Mouse (Mus musculus): ENCODE measurements at regions not wholly inside any gene's neighbourhood (a gene's known extent, or its start where the extent isn't known, plus 50 kb on each side); places are given as distances from the start of the nearest gene placed in this dataset.

GRCm38 (mm10) chr5:119553469-119553868 is 117.0 kb upstream of the Tbx3 start:
- no peak for TF ChIP-seq CTCF (IDR thresholded peaks at IDR 0.05; ENCODE audit: low read depth)
- 51% methylated on average over 5 of the region's 5 CpGs for WGBS
- Histone ChIP-seq H3K4me3 (ENCODE audit: low read depth, low read length) (no peak overlapping the region), H3K4me1 (replicated peaks; ENCODE audit: control insufficient read depth, insufficient read depth, low read length) (no peaks in the 10 kb centered on the region), H3K4me2 (replicated peaks; ENCODE audit: low read depth) (no peak overlapping the region), H3K9me3 (ENCODE audit: control insufficient read depth) (no peaks in the 10 kb centered on the region), H3K36me3 (ENCODE audit: control insufficient read depth, insufficient read depth) (no peaks in the 10 kb centered on the region), H3K9ac (ENCODE audit: low read depth, low read length) (no peak overlapping the region), H3K27ac (ENCODE audit: low read depth, low read length) (no peak overlapping the region), H3K27me3 (replicated peaks; ENCODE audit: control insufficient read depth, insufficient read depth, low read length) (no peaks in the 10 kb centered on the region)
- ATAC-seq: no peak

GRCm38 (mm10) chr5:119557071-119557470 is 113.4 kb upstream of the Tbx3 start:
- Histone ChIP-seq H3K9ac (ENCODE audit: low read depth, low read length) (no peak overlapping the region), H3K27me3 (replicated peaks; ENCODE audit: control insufficient read depth, insufficient read depth, low read length) (no peaks in the 10 kb centered on the region), H3K27ac (ENCODE audit: low read depth, low read length) (no peak overlapping the region), H3K4me2 (replicated peaks; ENCODE audit: low read depth) (no peak overlapping the region), H3K36me3 (ENCODE audit: control insufficient read depth, insufficient read depth) (no peaks in the 10 kb centered on the region), H3K4me1 (replicated peaks; ENCODE audit: control insufficient read depth, insufficient read depth, low read length) (no peaks in the 10 kb centered on the region), H3K9me3 (ENCODE audit: control insufficient read depth) (0 out of 2 replicates have a peak, but pooled peaks cover 3% of the 10 kb centered on the region), H3K4me3 (ENCODE audit: low read depth, low read length) (no peak overlapping the region)
- no peak for TF ChIP-seq CTCF (IDR thresholded peaks at IDR 0.05; ENCODE audit: low read depth)
- no peak for ATAC-seq
- 70% methylated on average over 5 of the region's 5 CpGs for WGBS

DNA sequence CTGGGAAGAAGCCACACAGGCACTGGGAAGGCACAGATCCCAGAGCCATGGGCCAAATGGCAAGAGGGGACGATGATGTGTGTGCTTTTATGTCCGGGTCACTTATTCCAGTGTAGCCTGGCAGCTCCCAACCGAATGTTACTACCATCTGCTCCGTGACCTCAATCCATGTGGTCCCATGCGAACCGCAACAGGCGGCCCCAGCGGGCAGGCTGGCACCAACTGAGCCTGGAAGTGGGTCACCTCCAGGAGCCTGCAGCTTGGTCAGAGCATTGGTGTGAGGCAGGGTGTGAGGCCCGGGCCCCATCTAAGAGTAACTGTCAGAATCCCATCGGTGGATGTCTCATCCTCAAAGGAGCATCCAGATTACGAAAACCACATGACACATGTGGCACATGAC is 110.8 kb upstream of the Tbx3 start:
- Histone ChIP-seq H3K36me3 (ENCODE audit: control insufficient read depth, insufficient read depth) (no peaks in the 10 kb centered on the region), H3K4me3 (ENCODE audit: low read depth, low read length) (no peak overlapping the region), H3K4me1 (replicated peaks; ENCODE audit: control insufficient read depth, insufficient read depth, low read length) (no peaks in the 10 kb centered on the region), H3K27ac (ENCODE audit: low read depth, low read length) (no peak overlapping the region), H3K4me2 (replicated peaks; ENCODE audit: low read depth) (no peak overlapping the region), H3K9me3 (ENCODE audit: control insufficient read depth) (0 out of 2 replicates have a peak, but pooled peaks cover 3% of the 10 kb centered on the region), H3K9ac (ENCODE audit: low read depth, low read length) (no peak overlapping the region), H3K27me3 (replicated peaks; ENCODE audit: control insufficient read depth, insufficient read depth, low read length) (peaks cover 15% of the 10 kb centered on the region)
- TF ChIP-seq CTCF (IDR thresholded peaks at IDR 0.05; ENCODE audit: low read depth): no peak
- 94% methylated on average over 11 of the region's 11 CpGs for WGBS
- no peak for ATAC-seq

DNA sequence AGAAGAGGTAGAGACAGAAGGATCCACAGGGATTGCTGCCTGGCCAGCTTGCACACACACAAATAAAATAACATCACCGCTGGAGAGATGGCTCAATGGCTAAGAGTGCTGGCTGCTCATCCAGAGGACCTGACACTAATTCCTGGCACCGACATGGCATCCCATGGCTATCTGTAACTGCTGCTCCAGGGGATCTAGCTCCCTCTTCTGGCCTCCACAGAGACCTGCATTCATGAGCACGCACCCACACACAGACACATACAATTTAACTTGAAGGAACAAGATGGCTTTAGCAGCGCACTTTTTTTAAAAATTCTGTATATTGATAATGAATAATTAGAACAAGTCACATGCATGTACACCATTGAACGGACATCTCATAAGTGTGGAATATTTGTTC is 110.1 kb upstream of the Tbx3 start:
- ATAC-seq: no peak
- 97% methylated on average over 5 of the region's 5 CpGs for WGBS
- Histone ChIP-seq H3K9me3 (ENCODE audit: control insufficient read depth) (0 out of 2 replicates have a peak, but pooled peaks cover 3% of the 10 kb centered on the region), H3K27ac (ENCODE audit: low read depth, low read length) (no peak overlapping the region), H3K4me2 (replicated peaks; ENCODE audit: low read depth) (no peak overlapping the region), H3K36me3 (ENCODE audit: control insufficient read depth, insufficient read depth) (no peaks in the 10 kb centered on the region), H3K4me3 (ENCODE audit: low read depth, low read length) (no peak overlapping the region), H3K4me1 (replicated peaks; ENCODE audit: control insufficient read depth, insufficient read depth, low read length) (no peaks in the 10 kb centered on the region), H3K27me3 (replicated peaks; ENCODE audit: control insufficient read depth, insufficient read depth, low read length) (peaks cover 15% of the 10 kb centered on the region), H3K9ac (ENCODE audit: low read depth, low read length) (no peak overlapping the region)
- TF ChIP-seq CTCF (IDR thresholded peaks at IDR 0.05; ENCODE audit: low read depth): no peak

GRCm38 (mm10) chr5:119561531-119561930 is 108.9 kb upstream of the Tbx3 start:
- Histone ChIP-seq H3K36me3 (ENCODE audit: control insufficient read depth, insufficient read depth) (no peaks in the 10 kb centered on the region), H3K4me1 (replicated peaks; ENCODE audit: control insufficient read depth, insufficient read depth, low read length) (no peaks in the 10 kb centered on the region), H3K27ac (ENCODE audit: low read depth, low read length) (no peak overlapping the region), H3K27me3 (replicated peaks; ENCODE audit: control insufficient read depth, insufficient read depth, low read length) (peaks cover 15% of the 10 kb centered on the region), H3K4me3 (ENCODE audit: low read depth, low read length) (no peak overlapping the region), H3K4me2 (replicated peaks; ENCODE audit: low read depth) (no peak overlapping the region), H3K9ac (ENCODE audit: low read depth, low read length) (no peak overlapping the region), H3K9me3 (ENCODE audit: control insufficient read depth) (0 out of 2 replicates have a peak, but pooled peaks cover 3% of the 10 kb centered on the region)
- TF ChIP-seq CTCF (IDR thresholded peaks at IDR 0.05; ENCODE audit: low read depth): no peak
- WGBS: 74% methylated on average over 7 of the region's 7 CpGs
- ATAC-seq: no peak

DNA sequence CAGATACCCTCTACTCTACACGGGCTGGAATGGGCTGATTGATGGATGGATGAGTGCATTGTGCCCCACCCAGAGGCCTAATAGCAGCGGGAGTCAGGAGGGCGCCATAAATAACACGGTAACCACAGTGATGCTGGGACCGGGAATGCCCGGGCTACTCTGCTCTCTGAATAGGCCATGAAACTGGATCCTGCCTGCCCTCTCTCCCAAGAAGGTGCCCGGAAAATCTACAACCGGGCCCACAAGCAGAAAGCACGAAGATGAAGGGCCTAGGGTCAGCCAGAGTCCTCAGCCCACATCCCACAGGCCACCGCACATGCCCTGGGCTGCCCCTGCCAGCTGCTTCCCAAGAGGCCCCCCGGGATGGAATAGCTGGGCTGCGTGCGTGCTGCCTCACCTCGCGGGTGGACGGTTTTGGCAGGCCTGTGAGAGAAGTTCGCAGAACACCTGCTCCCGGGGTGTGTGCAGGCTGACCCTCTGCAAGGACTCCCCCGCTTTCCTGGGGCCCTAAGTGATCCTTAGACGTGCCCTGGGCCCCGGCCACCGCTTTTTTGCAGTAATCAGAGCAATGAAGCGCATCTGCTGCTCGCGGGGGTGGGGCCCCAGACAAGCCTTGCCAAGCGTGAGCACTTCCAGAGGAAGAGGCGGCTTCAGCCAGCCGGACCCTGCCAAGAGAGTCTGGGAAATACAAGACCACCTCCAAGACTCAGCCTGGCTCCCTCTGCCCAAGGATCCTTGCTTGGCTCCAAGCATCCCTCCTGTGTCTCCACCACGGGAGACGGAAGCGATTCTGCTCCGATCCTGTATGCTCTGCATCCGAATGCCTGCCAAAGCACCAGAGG is 106.7 kb upstream of the Tbx3 start:
- no peak for ATAC-seq
- Histone ChIP-seq H3K27ac (ENCODE audit: low read depth, low read length) (no peak overlapping the region), H3K4me1 (replicated peaks; ENCODE audit: control insufficient read depth, insufficient read depth, low read length) (no peaks in the 10 kb centered on the region), H3K9me3 (ENCODE audit: control insufficient read depth) (0 out of 2 replicates have a peak, but pooled peaks cover 3% of the 10 kb centered on the region), H3K4me2 (replicated peaks; ENCODE audit: low read depth) (peak overlapping the region; percentile 13; the same call in 1 of the 2 replicates), H3K36me3 (ENCODE audit: control insufficient read depth, insufficient read depth) (no peaks in the 10 kb centered on the region), H3K9ac (ENCODE audit: low read depth, low read length) (no peak overlapping the region), H3K27me3 (replicated peaks; ENCODE audit: control insufficient read depth, insufficient read depth, low read length) (peaks cover 15% of the 10 kb centered on the region), H3K4me3 (ENCODE audit: low read depth, low read length) (no peak overlapping the region)
- WGBS: 25% methylated on average over 33 of the region's 33 CpGs
- TF ChIP-seq CTCF (IDR thresholded peaks at IDR 0.05; ENCODE audit: low read depth): no peak
